Mouse (Mus musculus) frontal cortex, postnatal 10 days (tissue): Measurements from ENCODE around the gene Stk11.
A peak's percentile ranks its signal among the peaks of the same experiment; 100 is the strongest.

Experiments
- DNase-seq, 2 experiments: peaks; one replicate each; pipeline ENCODE4 v3.0.0; 2022; ENCODE audit warnings: low spot score in 2 of 2, mixed read lengths in 1 of 2

Stk11 gene

DNA sequence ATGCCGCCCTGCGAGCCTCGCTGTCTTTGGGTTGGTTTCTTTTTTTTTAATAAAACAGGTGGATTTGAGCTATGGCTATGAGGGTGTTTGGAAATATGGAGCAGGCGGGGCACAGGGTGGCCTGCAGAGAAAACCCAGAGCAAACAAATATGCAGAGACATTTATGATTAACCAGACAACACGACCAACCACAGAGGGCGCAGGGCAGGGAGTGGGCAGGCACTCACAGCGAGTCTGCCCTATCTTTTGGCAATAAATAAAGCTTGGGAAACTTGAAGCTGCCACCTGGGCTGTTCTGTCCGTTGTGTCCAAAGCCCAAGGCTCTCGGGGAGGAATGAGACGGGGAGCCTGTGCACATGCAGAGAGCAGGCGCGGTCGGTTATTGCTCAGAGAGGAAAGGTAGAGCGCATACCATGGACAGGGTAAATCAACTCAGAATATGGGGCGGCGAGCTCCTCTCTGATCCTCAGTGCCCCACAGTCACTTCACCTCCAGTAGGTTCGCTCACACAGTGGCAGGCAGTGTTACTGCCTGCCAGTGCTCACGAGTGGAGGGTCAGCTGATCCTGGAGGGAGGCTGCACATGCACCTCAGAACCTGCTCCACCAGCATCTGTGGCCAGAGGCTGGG, 14.9 kb downstream of the Stk11 start:
- no peak for DNase-seq

DNA sequence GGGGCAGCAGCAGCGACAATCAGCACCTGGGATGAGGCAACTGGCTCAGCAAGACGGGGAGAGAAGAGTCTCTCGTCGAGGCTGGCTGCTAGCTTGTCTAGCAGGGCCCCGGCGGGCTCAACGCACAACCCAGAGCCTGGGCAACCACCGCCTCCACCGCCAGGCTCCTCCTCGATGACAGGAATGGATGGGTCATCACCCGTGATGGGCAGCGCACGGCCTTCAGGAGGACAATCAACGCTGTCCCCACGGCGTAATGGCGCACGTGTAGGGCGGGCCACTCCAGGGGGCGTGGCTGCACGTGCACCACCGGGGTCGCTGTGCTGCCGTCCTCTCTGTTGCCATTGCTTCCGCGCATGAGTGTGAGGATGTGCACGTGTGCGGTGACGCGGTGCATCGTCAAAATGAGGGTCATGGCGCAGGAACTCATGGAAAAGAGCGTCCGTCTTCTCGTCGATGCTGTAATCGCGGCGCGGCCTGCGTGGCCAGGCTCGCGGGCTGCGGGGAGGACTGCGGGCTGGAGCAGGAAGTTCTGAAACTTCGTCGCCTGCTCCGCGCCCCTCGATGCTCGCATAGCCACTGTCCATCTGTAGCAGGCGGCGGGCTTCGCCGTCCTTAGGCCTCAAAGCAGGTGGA, 15.8 kb downstream of the Stk11 start:
- DNase-seq = peak in 1 of 2 experiments; percentile 69

DNA sequence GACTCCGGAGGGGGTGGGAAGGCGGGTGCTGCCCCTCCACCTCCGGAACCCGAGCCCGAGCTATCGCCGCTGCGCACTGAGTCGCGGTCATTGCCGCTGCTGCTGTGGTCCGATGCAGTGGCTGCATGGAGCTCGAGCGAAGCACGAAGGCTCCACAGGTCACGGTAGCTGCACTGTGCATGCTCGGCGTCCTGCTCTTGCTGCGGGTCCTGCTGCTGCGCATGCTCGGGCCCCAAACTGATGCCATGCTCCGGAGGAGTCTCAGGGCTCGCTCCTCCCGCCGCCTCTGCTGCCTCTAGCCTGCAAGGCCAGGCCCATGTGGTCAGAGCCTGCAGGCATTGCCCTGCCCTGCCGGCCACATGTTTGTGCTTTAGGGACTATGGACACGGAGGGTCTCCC, 16.3 kb downstream of the Stk11 start:
- no peak for DNase-seq

DNA sequence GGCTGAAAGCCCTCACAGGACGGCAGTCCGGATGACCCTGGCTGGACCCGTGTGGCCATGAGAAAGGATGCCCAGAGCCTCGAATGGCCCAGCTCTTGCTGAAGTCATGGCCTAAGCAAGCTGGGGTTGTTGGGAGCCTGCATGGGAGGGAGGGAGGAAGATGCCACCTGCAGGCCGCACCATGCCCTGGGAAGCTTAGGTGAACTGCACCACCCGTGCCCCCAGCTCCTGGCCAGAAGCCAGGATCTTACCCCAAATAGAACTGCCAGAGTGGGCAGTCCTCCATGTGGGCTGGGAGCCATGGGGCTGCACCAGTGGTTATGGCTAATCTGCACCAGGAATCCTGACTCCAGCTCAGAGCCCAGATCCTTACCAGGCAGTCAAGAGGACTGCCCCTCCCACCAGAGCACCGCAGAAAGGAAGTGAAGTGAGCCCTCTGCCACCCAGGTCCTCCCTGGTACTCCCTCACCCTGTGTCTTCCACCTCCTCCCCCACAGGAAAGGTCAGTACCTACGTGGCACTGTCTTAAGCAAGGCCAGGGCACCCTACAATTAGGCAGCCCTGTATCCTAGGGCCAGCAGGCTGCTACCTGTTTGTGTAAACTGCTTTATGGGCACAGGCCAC, 17.7 kb downstream of the Stk11 start:
- DNase-seq = no peak

DNA sequence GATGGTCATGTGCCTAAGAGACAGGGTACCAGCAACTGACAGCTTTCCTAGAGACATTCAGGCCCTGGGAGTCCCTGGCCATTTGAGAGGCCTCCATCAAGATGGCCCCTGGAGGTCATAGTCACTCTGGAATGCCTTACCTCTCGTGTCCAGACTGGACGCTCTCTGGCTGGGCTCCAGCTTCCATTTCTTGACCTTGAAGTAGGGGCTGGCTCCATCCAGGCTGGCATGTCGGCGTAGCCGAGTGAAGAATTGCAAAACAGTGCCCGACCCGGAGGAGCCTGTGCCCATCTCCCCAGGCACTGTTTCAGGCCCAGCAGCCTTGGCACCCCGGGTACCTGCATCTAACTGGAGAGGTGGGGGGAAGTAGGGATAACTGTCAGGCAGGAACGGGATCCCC, 18.8 kb downstream of the Stk11 start:
- no peak for DNase-seq

DNA sequence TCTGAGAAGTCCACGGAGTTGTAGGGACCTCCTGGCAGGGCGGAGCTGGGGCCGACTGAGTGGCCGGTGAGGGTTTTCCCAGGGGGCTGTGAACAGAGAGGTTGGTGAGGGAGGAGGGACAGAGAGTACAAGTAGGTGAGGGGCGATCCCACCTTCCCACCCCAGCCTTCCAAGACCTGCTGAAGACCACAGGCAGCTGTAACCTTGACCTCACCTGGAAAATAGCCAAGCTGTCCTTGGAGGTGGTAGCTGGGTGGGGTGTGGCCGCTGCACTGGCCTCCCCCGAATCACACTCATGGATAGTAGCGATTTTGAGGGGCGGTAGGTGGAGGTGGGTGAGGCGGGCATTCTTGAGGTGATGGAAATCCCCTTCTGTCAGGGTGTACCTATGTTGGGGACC, 19.6 kb downstream of the Stk11 start:
- DNase-seq = no peak

DNA sequence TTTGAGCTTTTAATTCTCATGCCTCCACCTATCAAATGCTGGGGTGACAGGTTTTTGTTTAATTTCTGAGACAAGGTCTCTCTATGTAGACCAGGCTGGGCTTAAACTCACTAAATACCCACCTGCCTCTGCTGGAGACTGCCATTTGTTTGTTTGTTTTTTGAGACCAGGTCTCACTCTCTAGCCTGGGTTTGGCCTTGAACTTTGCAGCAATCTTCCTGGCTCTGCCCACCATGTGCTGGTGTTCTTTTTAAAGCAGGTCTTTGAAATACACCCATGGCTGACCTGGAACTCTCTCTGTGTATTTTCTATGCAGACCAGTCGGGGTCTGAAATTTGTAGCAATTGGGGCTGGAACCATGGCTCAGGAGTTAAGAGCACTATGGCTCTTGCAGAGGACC, 20.0 kb downstream of the Stk11 start:
- no peak for DNase-seq

DNA sequence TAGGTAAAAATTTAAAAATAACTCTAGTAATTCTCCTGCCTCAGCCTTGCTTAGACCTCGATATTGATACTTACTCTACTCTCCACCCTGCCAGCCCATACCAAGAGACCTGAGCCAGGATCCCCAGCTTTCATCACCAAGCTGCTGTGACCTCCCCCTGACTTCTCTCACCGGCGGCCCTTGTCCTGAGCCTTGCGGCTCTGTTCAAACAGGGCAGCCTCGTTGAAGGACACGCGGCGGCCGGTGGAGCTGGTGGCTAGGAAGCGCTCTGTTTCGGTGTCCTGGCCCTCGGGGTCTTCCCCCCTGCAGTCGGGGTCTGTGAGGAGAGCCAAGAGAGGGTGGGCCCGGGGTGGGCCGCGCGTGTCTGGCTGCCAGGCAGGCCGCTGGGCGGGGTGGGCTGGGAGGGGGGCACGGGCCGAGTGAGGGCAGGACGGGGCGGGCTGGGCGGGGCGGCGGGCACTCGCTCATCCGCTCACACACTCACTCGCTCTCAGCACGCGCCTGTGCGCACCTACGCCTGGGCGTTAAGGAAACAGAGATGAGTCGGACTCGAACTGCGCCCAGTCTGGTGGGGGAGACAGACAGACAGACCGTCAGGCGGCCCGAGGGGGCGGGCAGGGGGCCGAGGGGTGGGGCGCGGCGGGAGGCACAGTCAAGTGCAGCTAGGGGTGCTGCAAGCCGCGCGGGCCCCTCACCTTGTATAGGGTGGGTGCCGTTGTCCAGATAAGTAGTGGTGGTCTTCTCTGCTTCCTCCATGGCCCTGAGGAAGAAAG, 20.8 kb downstream of the Stk11 start:
- DNase-seq = no peak

DNA sequence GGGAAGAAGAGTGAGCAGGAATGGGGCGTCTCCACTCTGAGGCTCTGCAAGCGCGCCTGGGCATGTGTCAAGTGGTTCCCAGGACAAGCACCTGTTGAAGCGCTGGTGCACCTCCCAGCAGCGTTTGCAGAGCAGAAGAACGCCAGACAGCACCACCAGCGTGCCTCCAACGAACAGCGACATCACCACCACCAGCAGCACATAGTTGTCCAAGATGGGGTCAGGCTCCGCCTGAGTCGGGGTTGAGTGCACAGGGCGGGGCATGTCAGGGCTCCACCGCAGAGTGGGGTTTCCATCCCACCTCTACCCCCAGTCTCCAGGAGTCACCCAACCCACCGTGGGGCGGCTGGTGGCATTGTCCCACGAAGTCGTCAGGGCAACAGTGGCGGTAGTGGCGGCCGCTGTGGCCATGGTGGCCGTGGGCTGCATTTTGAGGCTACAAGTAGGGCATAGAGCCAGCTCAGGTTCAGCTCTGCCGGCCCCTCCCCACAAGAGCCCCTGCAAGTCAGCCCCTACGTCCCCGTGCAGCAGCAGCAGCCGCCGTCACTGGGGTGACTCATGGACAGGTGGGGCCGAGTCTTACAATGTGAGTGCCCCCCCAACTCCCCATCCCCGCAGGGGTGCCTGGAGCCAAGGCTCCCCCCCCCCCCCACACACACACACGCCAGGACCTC, 21.5 kb downstream of the Stk11 start:
- peak; percentile 60 to 70 for DNase-seq

DNA sequence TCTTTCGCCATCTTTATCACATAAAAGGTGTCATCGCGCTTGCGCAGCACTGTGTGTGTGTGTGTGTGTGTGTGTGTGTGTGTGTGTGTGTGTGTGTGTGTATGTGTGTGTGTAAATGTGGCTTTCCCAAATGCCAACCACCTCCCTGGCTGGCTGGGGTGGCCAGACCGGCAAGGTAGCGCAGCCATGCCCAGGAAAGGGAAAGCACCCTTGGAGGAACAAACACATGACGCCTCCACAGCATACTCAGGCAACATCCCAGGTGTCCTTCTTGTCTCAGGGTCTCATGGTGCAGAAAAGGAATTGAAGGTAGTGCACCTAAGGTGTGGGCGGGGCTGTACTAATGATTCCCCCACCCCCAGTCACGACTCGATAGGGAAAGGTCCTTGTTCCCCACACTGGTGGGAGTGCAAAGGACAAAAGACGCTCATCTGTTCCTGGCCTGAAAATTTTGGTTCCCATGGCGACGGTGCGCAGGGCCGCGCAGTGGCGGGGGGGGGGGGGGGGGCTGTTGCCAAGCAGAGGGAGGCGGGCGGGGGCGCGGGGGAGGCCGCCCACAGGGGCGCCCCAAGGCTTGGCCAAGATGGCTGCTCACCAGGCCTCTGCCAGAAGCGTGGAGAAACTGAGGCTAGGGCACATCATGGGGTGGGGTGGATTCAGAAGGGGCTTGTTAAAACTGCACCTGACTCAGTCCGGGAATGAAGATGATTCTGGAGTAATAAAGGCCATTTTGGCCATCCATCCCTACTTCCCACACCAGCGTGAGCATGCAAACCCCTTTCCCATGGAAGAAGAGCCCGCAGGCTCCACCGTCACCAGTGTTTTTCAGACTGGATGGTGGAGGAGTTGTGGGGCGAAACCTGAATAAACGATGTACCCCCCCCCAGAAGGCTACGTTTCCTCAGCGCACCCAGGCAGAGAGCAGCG, 22.3 kb downstream of the Stk11 start:
- DNase-seq = no peak

DNA sequence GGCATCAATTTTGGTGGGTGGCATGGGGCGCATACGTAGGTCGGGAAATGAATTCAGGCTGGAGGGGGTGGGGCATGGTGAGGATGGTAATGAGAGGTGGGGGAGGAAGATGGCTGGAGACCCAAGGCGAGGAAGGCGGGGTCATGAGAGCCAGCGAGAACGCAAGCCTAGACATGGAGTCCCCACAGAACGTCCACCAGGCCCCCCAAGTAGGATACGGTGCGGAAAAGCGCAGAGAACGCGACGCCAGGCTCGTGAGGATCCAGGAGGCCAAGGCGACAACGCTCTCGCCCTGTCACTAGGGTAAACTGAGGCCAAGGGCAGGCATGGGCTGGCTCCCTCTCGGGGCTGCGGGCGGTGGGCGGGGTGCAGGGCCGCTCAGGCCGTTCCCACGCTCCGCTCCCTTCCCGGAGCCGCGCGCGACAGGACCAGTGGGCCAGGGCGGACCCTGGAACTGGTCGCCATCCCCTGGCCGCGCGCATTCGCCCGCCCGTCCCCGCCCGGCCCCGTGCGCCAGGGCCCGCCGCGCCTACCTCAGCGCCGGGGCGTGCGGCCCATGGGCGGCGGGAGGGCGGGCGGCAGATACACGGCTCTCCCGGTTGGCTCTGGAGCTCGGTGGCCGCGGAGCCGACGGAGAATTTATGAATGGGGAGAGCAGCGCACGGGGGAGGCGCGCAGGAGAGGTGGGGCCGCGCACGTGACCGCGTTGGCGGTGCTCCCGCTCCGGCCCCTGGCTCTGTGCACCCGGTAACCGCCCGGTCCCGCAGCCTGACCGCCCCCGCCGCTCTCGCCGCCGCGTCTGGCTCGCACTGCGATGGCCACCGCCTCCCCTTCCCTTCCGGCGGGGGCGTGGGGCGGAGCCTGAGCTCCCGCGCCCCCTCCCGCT, 23.2 kb downstream of the Stk11 start, which contains the start of gene Atp5d:
Gene Atp5d, plus strand, starts transcription at position 80 of the 886 bp plus-strand sequence.
- DNase-seq = peak in 1 of 2 experiments; percentile 73

DNA sequence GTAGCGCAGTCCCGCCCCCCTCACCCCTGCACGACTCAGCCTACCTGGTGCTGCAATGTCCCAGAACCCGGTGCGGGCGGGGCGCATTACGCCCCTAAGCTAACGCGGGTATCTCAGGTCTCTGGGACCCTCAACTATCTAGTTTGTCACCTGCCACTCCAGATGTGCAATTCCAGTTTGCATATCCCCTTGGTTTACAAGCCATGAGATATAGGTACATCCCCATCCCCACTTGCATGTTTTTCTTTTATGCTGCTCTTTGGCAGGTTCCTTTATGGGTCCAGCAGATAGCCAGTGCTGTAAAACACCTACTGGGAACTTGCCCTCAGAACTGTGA, 23.8 kb downstream of the Stk11 start:
- no peak for DNase-seq

DNA sequence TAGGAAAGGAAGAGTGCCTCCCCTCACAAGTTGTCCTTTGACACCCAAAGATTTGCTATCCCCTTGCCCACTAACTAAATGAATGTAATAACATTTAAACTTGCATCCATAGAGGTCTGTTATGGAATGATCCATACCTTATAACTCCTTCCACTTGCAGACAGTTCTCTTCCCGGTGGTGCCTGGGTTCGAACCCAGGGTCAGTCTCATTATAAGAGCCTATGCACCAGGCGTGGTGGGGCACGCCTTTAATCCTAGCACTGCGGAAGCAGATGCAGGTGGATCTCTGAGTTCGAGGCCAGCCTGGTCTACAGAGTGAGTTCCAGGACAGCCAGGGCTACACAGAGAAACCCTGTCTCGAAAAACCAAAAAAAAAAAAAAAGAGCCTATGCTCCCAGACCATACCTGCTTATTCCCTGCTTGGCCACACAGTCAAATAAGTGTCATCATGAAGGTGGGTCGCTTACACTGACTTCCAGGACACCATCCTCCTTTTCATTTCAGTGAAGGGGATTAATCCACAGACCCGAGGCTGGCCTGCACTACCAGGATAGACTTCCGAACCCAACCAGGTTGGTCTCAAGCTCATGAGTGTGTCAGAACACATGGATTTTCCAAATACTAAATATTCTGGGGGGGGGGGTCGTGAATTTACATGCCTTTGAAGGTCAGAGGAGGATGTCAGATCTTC, 24.5 kb downstream of the Stk11 start:
- DNase-seq = no peak

DNA sequence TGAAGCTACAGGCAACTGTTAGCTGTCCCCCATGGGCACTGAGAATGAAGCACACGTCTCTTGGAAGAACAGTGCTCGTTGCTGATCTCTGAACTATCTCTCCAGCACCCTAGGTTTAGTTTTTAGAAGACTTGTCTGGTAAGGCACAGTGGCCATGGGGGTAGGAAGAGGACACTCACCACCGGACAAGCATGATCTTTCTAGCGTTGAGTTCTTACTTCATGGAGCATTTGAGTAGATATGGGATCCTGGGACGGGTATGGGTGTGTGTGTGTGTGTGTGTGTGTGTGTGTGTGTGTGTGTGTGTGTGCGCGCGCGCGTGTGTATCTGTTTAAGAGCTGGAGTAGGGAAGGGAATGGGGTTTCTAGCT, 25.0 kb downstream of the Stk11 start, which contains the start of gene Cbarp:
Gene Cbarp, minus strand, starts transcription at position 170 of the 370 bp plus-strand sequence.
- no peak for DNase-seq

DNA sequence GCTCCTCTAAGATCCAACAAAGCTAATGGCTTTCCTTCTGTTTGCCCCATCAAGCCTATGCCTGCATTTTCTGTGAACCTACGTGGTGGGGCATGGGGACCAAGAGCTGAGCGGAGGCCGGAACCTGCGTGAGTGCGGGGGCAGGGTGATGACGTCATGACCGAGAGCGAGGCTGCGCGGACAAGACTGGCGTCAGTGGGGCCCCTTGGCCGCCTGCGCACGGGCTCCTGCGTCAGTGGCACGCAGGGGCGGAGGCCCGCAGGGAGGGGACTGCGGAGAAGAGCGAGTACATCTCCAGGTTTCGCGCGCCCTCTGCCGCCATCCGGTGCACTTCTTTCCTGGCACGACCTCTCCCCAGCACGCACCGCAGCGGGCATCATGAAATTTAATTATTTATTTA, 25.6 kb downstream of the Stk11 start:
- peak; percentile 96 to 97 for DNase-seq

DNA sequence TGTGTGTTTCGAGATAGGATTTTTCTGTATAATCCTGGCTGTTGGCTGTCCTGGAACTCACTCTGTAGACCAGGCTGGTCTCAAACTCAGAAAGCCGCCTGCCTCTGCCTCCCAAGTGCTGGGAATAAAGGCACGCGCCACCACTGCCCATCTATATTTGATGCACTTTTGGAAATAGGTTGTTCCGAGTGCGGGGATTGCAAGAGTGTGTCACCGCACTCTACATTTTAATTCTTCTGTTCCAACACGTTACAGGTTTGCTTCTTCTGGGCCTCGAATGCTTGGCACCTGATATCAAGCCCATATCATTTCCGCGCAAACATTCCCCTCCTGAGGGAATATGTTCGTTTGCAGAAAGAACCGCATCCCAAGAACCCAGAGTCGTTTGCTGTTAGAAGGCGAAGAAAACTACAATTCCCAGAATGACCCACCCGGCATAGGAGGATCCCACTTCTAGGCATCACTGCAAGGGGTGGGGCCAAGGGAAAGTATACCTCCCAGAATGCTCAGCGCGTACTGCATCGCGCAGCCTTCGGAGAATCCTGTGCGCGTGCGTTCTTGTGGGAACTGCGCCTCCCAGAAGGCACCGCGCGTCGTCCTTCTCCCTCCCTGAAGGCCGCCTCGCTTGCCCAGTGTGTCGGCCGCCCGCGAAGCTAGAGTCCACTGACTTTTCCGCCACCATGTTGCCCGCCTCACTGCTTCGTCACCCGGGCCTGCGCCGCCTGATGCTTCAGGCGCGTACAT, 26.4 kb downstream of the Stk11 start:
- peak; percentile 93 for DNase-seq

DNA sequence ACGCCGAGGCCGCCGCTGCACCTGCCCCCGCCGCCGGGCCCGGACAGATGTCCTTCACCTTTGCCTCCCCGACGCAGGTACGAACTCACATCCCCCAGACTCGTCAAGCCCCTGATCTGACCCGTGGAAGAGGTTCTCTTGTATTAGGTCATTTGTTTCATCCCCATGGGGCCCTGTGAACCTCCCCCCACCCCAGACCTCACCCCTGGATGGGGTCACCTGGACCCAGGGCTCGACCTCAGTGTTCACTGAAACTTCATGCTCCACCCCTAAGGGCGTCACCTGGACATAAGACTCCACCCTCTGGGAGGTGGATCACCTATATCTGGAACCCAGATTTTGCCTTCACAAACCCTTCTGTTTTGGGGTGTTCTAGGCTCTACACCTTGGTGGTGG, 26.9 kb downstream of the Stk11 start:
- DNase-seq = no peak

DNA sequence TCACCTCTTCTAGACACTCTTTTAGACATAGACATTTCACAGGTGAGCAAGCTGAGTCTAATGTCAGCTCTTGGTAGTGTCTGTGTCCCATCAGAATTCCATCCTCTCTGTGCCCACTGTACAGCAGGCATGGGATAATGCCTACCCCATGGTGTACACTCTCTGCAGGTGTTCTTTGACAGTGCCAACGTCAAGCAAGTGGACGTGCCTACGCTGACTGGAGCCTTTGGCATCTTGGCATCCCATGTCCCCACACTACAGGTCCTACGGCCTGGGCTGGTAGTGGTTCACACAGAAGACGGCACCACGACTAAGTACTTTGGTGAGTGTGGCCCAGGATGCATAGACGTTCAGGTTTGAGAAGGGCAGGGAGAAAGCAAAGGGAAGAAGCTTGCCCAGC, 28.1 kb downstream of the Stk11 start:
- no peak for DNase-seq

DNA sequence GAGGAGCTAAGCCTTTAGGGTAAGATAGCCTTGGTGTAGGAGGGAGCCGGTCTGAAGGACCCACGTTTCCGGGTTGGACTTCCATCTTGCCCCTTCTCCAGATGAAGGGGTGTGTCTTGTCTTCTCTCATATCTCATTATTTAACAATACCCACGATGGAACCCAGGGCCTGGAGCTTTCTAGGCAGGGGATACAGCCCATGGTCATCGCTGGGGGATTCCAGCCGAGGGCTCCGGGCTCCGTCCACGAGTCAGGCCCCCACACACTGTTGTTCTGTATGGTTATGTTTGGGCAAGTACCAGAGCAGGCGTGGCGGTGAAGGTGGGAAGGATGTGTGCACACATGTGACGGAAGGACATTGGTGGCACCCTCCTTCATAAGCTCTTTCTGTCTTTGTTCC, 28.6 kb downstream of the Stk11 start:
- DNase-seq = no peak
